Mouse (Mus musculus) ES-Bruce4 (cell line): Measurements from ENCODE around the gene Slc15a3.

Experiments
- CTCF ChIP-seq: IDR thresholded peaks from one replicate; pipeline ENCODE4 v1.8.1; 2011; ENCODE audit warnings: low read depth, low read length
- EP300 ChIP-seq: IDR thresholded peaks from 2 replicates; pipeline ENCODE4 v1.6.1; 2011; ENCODE audit warnings: low read depth, low read length; ENCODE audit not compliant: insufficient read depth
- POLR2A ChIP-seq: IDR thresholded peaks from one replicate; pipeline ENCODE4 v1.8.1; 2011; ENCODE audit warnings: low read length; ENCODE audit not compliant: insufficient read depth

DNA sequence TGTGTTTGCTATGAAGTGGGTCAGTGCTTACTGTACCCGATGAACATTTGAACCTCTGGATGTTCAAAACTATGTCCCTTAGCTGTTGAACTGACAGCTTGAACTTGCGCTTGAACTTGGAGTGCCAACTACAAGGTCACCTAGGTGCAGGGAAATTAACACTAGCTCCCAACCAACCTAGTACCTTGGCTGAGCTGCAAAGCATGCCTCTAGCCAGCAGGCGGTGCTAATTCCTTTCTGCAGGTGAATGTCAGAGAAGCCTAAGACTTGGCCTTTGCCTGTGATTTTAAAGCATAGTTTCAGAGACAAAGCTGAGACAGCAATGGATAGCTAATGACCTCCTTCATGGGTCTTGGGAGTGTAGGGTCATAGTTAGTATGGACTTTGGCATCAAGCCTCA lies 68.4 kb downstream of the Slc15a3 start:
- no peak for TF ChIP-seq POLR2A
- peak; percentile 87 for TF ChIP-seq CTCF
- TF ChIP-seq EP300: no peak
